Mouse (Mus musculus) spleen, postnatal 10 days (tissue): ENCODE results near the gene Sars2.

Experiments
- DNase-seq, 2 experiments: peaks; one replicate each; pipeline ENCODE4 v3.0.0; 2021 to 2022; ENCODE audit warnings: low spot score in 2 of 2

Sars2 gene

DNA sequence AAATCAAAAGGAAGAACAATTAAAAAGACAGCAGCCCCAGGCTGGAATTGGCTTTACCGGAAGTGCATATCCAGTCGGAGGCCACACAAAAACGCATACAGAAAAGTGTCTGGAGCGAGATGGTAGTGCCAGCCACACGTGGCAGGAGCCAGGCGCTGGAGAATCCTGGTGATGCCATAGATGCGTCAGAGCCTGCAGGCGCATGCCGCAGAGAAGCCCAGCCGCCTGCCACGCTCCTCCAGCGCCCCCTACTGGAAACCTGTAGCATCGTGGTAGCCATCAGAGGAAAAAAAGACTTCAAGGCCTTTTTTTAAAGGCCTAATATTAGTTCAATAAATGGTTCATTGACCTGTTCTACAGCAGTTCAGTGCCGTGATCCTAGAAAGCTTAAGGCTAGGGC lies 15.2 kb upstream of the Sars2 start:
- peak; percentile 42 to 79 for DNase-seq

DNA sequence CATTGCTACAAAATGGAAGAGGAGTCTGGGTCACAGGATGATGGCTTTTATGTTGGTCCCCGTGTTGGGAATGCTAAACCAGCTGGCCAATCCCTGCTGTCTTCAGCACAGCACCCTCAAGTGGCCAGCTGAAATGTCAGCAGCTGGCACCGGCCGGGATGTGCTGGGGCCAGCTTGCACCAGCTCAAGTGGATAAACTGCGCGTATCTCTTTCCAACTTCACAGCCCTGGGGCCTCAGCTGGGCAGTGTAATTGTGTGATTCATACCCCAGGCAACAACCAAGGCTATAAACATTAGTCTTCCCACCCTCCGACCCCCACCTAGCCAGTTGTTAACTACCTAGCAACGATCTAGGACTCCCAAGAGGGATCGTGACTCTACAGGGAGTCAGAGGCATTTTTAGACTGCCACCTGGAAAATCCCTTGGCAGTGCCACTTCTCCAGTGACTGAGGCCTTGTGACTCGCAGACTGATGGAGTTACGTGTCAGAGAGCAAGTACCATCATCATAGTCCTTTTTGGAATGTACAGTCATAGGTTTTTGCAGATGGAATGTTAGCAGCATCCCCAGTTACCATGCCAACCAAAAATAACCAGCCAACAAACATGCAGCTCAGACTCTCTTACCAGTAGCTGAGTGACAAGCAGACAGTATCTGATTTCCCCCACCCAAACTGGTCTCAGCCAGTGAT lies 14.0 kb upstream of the Sars2 start:
- DNase-seq = no peak

DNA sequence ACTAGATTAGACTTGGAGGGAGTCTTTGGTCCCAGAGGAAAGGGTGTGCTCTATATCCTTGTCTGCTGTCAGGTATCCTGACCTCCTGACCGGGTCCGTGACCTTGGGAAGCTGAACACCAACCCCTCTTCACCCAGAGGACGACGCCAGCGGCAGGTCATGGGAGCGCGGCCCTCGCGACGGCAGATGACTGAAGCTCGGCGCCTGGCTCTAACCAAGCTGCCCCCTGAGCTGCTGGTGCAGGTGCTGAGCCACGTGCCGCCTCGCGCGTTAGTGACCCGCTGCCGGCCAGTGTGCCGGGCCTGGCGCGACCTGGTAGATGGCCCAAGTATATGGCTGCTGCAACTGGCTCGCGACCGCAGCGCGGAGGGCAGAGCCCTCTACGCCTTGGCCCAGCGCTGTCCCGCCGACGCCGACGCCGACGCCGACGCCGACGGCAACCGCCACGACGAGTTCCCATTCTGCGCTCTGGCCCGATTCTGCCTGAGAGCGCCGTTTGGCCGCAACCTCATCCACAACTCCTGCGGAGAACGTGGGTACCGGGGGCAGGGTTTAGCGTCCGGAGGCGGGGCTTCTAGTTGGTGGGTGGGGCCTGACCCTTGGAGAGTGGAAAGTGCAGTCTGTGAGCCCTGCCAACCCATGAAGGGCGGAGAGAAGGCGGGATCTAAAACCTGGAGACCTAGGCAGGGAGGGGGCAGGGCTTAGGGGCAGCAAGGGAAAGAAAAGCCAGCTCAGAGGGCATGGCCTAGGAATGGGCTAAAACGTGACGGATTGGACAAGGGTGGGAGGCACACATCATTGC lies 9.2 kb upstream of the Sars2 start:
- peak; percentile 53 to 80 for DNase-seq

DNA sequence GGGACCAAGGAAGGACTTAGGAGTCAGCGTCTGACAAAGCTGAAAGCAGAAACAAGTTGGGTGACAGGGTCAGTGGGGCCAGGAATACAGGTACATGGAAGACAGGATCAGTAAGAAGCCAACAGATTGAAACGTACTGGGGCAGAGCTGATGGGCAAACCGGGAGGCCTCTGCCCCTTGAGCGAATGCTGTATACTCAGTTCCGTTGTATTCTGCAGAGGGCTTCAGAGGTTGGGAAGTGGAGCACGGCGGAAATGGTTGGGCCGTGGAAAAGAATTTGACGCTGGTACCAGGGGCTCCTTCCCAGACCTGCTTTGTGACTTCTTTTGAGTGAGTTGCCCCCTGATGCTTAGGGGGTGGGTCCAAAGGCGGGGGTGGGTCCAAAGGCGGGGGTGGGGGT lies 8.6 kb upstream of the Sars2 start:
- no peak for DNase-seq

DNA sequence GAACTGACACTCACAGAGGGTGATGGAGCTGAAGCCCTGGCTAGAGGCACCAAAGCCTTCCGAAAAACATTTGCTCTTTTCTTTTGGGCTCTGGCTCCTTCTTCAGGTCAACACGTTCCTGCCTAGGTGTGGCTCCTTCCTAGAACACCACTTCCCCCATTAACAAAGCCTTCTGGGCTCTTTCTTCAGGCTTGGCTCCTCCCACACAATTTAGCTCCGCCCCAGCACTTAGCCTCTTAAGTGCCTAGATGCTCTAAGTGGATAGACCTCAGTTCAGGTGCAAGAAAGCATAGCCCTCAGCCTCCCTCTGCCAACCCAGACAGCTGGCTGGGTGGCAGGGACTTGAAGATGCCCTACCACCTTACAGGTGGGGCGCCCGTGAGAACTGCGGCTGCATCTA lies 6.1 kb upstream of the Sars2 start:
- DNase-seq = no peak

DNA sequence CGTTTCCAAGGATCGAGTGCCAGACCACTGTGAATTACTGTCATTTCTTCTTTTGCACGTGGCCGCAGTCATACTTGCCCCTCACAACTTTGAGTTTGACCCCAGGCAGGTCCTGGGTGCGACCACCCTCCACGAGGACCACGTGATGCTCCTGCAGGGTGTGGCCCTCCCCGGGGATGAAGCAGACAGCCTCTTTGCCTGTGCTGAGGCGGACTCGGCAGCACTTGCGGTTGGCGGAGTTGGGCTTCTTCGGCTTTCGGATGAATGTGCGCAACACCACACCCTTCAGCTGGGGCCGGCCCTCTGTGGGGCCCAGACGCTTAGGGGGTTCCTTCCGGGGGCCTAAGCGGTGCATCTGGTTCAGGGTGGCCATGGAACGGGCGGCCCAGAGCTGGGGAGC lies 2.0 kb upstream of the Sars2 start:
- DNase-seq = no peak

DNA sequence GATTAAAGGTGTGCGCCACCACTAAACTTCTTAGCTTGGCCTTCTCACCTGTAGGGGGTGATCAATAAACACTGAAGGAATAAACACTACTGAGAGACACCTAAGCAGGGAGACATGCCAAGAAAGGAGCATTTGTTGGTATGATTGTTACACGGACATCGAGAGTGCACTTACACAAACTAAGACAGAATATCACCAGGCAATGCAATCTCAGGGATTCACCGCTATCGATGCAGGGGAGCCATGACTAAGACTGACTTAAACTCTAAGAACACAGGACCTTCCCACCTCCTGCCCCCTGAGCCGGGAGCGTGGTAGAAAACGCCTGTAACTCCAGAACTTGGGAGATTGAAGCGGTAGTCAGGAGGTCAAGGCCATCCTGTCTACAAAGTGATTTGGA lies 843 bp upstream of the Sars2 start:
- DNase-seq = no peak

DNA sequence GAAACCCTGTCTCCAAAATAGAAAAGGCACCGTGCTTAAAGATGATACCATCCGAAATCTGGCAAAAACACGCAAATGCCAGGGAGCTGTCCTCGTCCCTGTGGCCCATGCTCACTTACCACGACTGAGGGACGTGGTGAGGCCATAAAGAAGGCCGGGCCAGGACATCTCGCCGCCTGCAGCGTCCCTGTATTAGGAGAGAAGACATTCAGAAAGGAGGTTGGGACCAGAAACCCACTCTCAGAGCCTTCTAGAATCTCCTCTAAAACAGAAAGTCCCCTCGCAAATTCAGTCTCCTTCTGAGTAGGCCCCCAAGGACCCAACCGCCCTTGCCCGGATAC lies 454 bp upstream of the Sars2 start:
- DNase-seq = no peak

DNA sequence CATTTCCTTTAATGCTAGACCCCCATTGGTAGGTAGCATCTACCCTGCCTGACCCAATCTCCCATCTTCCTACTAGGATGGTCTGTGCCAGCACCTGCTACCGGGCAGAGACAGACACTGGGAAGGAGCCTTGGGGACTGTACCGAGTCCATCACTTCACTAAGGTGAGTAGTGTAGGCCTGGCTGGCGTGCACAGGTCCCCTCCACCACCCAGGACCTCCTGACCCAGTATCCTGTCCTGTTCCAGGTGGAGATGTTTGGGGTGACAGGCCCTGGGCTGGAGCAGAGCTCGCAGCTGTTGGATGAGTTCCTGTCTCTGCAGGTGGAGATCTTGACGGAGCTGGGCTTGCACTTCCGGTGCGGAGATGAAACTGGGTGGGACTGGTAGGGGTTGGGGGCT lies 8.1 kb downstream of the Sars2 start:
- DNase-seq = no peak

DNA sequence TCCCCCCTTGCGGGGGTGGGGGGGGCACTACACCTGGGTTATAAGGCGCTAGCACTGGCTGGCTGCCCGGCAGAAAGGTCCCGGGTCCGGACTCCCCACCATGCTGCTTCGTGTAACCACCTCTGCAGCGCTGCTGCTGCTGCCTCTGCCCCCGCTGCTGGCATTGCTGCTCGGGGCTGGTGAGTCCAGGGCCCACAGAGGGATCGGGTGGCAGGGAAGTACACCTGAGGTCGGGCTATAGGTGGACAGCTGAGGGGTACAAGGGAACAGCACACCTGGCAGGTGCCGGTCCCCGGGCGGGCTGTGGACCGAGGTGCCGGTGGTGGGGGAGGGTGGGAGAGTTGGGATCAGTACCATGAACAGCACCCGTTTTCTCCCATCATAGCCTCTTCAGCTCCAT lies 14.3 kb downstream of the Sars2 start, which contains the start of gene Ccer2:
Ccer2 (plus strand) TSS at position 96 of the 400 bp plus-strand sequence.
- no peak for DNase-seq

DNA sequence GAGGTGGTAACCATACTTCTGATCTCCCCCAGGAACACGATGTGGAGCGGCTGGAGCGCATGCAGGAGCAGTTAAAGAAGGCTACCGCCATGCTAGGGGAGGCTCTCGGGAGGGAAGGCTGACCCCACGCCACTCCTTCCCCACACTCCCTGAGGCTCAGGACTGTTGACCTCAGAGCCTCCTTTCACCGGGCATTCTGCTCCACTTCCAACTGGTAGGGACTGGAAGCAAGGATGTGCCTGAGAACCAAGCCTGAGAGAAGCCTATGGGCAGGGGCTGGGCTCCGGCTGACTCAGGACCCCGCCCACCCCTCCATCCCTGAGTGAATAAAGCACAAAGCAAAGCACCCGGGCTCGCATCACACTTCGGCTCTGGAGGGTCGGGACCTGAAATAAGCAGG lies 16.8 kb downstream of the Sars2 start:
- no peak for DNase-seq

DNA sequence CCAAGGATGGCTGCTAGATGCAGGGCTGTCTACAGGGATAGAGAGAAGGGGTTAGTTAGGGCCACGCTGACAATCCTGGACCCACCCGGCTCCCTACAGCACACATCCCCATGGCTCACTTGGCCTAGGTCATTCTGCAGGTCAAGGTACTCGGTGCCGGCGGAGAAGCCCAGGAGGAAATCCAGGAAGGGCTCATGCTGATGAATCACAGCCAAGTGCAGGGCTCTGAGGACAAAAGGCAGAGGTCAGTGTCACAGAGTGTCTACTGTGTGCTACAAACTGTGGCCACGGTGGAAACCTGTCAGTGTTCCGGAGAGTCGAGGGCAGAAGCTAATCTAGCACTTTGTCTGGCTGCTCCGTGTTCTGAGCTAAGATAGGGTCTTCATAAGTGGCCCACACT lies 20.1 kb downstream of the Sars2 start:
- DNase-seq = no peak

DNA sequence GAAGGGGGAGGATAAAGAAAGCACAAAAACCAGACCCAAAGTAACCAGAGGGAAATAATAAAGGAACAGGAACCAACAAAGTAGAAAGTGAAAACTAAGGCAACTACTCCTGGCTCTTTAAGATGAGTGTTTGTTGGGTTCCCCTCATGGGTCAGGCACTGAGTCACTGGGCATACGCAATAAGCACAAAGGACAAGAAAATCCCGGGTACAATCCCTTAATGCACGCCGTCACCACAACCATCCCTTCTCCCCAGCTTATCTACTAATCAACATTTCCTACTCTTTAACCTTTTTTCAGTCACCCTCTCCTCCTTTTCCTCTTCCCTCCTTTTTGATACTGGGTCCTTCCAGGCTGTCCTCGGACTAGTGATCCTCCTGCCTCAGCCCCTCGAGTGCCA lies 23.4 kb downstream of the Sars2 start:
- DNase-seq = no peak

DNA sequence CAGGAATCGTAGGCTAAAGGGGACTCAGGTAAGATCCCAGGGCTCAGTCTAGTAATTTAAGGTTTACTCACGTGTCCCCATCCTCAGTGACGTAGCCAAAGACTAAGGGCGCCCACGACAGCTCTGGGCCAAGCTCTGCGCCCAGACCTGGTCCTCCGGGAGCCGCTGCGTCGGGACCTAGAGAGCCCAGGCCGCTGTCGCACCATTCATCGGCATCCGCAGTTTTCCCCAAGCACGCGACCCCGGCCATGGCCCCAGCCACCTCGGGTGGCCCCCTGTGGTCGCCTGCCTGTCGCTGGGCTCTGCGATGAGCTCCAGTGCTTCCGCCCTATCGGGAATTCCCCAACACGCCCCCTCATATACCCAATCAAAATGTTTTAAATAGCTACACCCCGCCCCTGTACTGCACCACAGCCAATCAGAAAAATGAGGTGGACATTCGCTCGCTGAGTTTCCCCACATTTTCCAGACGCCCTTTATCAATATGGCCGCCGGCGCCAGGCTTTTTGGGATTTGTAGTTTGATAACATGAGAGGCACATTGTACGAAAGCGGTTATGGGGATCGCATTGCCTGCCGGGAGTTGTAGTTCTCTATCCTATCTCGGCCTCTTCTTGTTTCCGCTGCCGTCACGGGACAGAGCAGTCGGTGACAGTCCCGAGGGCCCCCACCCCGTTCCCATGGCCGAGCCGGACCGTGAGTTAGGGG lies 24.5 kb downstream of the Sars2 start, which contains the start of gene Sirt2:
Sirt2 (plus strand) TSS at position 563 of the 707 bp plus-strand sequence.
- peak; percentile 88 to 97 for DNase-seq

DNA sequence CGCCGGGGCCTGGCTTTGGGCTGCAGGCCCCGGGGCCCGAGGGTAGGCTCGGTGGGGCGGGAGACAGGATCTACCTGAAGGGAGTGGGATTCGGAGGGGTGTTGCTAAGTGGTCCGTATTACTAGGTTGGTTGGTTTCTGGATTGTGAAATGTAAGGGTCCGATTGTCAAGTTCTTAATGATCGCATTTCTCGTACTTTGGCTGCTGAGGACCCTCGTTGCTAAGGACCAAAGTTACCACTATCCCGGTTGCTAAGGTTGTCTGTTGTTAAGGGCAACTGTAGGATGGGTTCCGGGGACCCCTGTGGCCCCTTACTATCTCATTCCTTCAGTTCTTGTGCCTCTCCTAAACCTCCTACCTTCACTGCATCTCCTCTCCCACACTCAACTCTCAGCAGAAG lies 25.1 kb downstream of the Sars2 start:
- no peak for DNase-seq

DNA sequence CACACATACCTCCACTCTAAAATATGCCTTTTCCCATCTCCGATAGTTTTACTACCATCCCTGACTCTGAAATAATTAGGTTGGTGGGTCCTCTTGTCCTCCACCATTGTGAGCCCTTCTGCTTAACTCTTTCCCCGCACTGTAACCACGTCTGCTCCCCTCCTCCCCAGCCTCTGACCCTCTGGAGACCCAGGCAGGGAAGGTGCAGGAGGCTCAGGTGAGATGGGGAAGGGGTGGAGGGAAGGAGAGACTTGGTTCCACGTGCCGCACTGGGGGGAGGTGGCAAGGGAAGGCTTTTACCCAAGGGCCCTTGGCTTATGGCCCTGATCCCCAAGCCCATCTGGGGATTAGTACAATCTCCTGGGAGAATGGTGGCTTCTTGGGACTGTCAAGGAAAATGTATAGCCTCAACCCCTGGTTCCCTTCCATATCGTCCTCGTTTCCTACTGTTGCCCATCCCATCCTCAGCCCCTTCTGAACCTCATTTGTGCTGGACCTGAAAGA lies 25.7 kb downstream of the Sars2 start, which contains the start of gene Nfkbib:
Nfkbib (minus strand) TSS at position 51 of the 504 bp plus-strand sequence.
- no peak for DNase-seq

DNA sequence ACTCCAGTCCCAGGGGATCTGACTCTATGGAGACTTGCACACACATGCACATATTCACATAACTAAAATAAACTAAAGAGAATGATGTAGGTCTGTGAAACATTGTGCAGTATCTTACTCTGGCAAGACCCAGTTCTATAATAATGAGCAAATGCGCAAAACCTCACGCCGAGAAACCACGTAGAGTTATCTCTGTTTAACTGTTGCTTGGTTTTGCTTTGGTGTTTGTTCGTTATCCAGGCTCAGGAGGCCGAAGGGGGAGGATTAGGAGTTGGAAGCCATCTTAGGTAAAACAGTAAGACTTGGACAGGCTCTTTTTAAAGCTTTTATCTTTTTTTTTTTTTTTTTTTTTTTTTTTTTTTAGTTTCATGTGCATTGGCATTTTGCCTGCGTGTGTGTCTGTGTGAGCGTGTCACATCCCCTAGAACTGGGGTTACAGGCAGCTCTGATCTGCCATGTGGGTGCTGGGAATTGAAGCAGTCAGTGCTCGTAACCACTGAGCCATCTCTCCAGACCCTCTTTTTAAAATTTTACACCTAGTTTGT lies 27.7 kb downstream of the Sars2 start:
- no peak for DNase-seq

DNA sequence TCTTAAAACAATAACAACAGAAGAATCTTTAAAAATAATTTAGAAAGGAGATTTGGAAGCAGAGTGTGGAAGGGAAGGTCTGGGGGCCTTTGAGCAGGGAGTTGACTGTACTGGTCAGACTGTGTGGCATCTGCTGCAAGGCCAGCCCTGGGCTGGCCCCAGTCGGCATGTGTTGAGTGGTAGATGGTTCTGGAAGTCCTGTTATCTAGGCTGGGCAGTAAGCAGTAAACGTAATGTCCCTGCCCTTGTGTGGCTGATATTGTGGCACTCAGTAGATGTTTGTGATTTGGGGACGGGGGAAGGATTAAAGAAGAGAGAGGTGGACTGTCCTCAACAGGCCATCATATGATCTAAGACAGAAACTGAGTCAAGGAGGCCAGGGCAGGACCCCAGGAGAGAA lies 28.5 kb downstream of the Sars2 start:
- no peak for DNase-seq

DNA sequence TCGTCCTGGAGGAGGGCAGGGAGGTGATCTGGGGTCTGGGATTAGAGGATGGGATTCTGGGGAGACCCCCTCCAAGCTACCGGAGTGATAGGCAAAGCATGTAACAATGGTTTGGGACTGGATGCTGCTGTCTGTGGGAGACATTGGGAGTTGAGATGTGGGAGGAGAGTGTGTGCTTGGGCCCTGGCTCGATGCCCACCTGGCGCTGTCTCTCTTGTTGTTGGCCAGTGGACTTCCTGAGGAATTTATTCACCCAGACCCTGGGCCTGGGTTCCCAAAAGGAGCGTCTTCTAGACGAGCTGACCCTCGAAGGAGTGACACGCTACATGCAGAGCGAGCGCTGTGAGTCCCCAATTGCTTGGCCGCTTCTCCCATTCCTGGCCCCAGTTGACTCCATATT lies 30.1 kb downstream of the Sars2 start:
- no peak for DNase-seq

DNA sequence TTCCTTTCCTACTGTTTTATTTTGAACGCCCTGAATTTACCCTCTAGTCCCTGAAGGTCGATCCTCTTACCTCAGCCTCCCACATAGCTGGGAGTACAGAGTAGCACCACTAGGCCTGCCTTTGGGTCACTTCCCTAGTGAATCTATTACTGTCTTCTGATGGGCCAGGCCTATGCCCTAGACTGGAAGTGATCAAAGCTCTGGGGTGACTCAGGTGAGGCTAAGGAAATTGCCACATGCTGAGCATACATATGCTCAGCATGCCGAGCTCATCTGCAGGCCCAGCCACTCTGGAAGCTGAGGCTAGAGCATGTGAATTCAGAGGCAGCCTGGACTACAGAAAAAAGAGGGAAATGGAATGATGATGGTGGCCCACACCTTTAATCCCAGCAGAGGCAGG lies 31.4 kb downstream of the Sars2 start:
- DNase-seq = no peak

DNA sequence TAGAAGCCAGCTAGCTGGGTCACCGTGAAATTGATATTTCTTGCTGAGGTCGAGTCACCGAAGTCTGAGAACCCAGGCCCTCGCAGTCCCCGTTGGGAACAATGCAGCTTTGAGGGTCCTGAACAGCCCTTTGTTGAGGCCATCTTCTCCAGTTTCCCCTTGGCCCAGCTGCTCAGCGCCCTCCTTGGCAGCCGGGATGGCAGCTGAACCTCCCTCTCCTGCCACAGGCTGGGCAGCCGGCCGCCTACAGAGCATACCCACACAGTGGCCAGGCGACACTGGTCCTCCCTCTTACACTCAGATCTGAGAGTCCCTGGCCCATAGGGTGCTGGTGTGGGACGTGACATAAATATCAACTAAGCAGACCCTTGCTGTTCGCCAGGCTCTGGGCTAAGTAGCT lies 32.4 kb downstream of the Sars2 start:
- DNase-seq = no peak

DNA sequence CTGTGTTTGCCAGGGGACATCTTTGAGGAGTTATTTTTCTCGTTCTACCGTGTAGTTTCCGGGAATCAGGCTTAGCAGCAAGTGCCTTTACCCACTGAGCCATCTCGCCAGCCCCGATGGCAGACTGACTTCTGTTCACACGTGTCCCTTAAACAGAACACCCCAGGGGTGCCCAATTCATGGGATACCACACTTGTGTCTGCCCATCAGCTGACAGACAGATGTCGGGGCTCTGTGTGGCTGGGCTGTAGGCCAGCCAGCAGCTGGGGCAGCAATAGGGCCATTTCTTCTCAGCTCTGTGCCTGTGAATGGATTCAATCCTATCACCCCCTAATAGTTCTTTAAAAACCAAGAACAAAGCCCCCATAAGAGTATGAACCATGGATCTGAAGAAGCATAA lies 33.3 kb downstream of the Sars2 start:
- DNase-seq = no peak
